Mouse (Mus musculus) midbrain, embryonic 11.5 days (tissue): ENCODE results near the gene Prm1. TPM values are rescaled to one million over a fixed set of nuclear protein-coding genes. Genes with fewer than 3 reads are reported as not detected.
A peak's percentile ranks its signal among the peaks of the same experiment; 100 is the strongest.

Experiments used
- ATAC-seq: fragments of 200-750 bp; cut with Nextera tagmentation; 2 replicates; pipeline ENCODE4 v1.8.0; 2017; ENCODE audit warnings: moderate TSS enrichment, moderate library complexity; ENCODE audit not compliant: low FRiP score
- DNase-seq: peaks from one replicate; pipeline ENCODE4 v3.0.0; 2015; ENCODE audit warnings: low spot score; ENCODE audit errors: missing footprints
- H3K27ac ChIP-seq: fragments of 300-500 bp; sonication (generic); 2 replicates; pipeline ENCODE4 v1.5.1; 2014; ENCODE audit warnings: low read depth, low read length
- H3K27me3 ChIP-seq: fragments of 300-500 bp; sonication (generic); 2 replicates; pipeline ENCODE4 v1.6.1; 2014; ENCODE audit warnings: mild to moderate bottlenecking, low read length, moderate library complexity, mixed read lengths; ENCODE audit not compliant: control insufficient read depth, insufficient read depth
- H3K36me3 ChIP-seq: fragments of 300-500 bp; sonication (generic); 2 replicates; pipeline ENCODE4 v1.6.1; 2014; ENCODE audit warnings: mild to moderate bottlenecking, low read length, moderate library complexity, mixed read lengths; ENCODE audit not compliant: control insufficient read depth, insufficient read depth
- H3K4me1 ChIP-seq: fragments of 300-500 bp; sonication (generic); 2 replicates; pipeline ENCODE4 v1.6.1; 2014; ENCODE audit warnings: low read length; ENCODE audit not compliant: control insufficient read depth, insufficient read depth
- H3K4me2 ChIP-seq: fragments of 300-500 bp; sonication (generic); 2 replicates; pipeline ENCODE4 v1.6.1; 2014; ENCODE audit warnings: mild to moderate bottlenecking, moderate library complexity
- H3K4me3 ChIP-seq: fragments of 300-500 bp; sonication (generic); 2 replicates; pipeline ENCODE4 v1.5.1; 2014; ENCODE audit warnings: low read depth, low read length
- H3K9ac ChIP-seq: fragments of 300-500 bp; sonication (generic); 2 replicates; pipeline ENCODE4 v1.6.1; 2014; ENCODE audit warnings: low read length
- H3K9me3 ChIP-seq: fragments of 300-500 bp; sonication (generic); 2 replicates; pipeline ENCODE4 v1.6.1; 2016; ENCODE audit warnings: low read length; ENCODE audit not compliant: control insufficient read depth
- WGBS: fragments of 180-500 bp; shearing (Covaris S2); extraction: QIAGEN DNeasy Blood & Tissue Kit; methylation state at CpG from one replicate; pipeline ENCODE4 v1.1.7; 2014; 5-methylcytosine and 5-hydroxymethylcytosine counted together
- polyA plus RNA-seq: library from polyadenylated mRNA; unstranded; fragments of >200 nt; fragmentation: Nextera tagmentation; extraction: Ambion mirVana; gene quantifications from 2 replicates; pipeline ENCODE4 v1.2.1, GENCODE M21; 2014

Gene Prm1
- polyA plus RNA-seq, 1 experiment from 2014 or later = not detected

- Histone ChIP-seq H3K4me1 (peaks cover 10% of the 10 kb centered on the region), H3K36me3 (no peaks in the 10 kb centered on the region), H3K4me3 (peak overlapping the region; percentile 71), H3K27ac (no peak overlapping the region; the same call in 1 of the 2 replicates), H3K9ac (peak overlapping the region; percentile 76), H3K27me3 (peaks cover 15% of the 10 kb centered on the region), H3K9me3 (no peaks in the 10 kb centered on the region), H3K4me2 (peak overlapping the region; percentile 99)
- ATAC-seq (peak; percentile 36), DNase-seq (peak; percentile 97)
- WGBS = 2% methylated on average over 9 of the region's 9 CpGs
These were observed 19.4 kb downstream of the Prm1 start for GRCm38 (mm10) chr16:10786288-10786687.

- ATAC-seq = peak; percentile 86
- H3K27me3 ChIP-seq = peaks cover 15% of the 10 kb centered on the region
- H3K9me3 ChIP-seq = no peaks in the 10 kb centered on the region
- peaks cover 10% of the 10 kb centered on the region for H3K4me1 ChIP-seq
- H3K36me3 ChIP-seq = no peaks in the 10 kb centered on the region
- peak within 1 kb of the TSS; percentile 67 for H3K27ac ChIP-seq
- whole genome bisulfite sequencing = under 1% methylated on average over 56 of the region's 59 CpGs
- H3K4me2 ChIP-seq = peak within 1 kb of the TSS; percentile 99
- peak within 1 kb of the TSS; percentile 71 for H3K4me3 ChIP-seq
- peak within 1 kb of the TSS; percentile 76 for H3K9ac ChIP-seq
- DNase-seq = peak; percentile 99
These were observed 20.0 kb downstream of the Prm1 start, which contains the start of gene Socs1 for GRCm38 (mm10) chr16:10785371-10786231. Socs1 (minus strand) TSS chr16:10785536.

- Histone ChIP-seq H3K4me3 (peak overlapping the region; percentile 71), H3K4me2 (peak overlapping the region; percentile 99), H3K4me1 (peaks cover 10% of the 10 kb centered on the region), H3K9me3 (no peaks in the 10 kb centered on the region), H3K36me3 (no peaks in the 10 kb centered on the region), H3K27me3 (peaks cover 15% of the 10 kb centered on the region), H3K27ac (peak overlapping the region; percentile 67), H3K9ac (peak overlapping the region; percentile 76)
- under 1% methylated on average over 47 of the region's 55 CpGs for WGBS
- ATAC-seq = peak; percentile 79
- peak; percentile 100 for DNase-seq
These were observed 20.8 kb downstream of the Prm1 start for GRCm38 (mm10) chr16:10784793-10785370.

GRCm38 (mm10) chr16:10783883-10784792 lies 21.5 kb downstream of the Prm1 start:
- Histone ChIP-seq H3K9me3 (no peaks in the 10 kb centered on the region), H3K27me3 (peaks cover 15% of the 10 kb centered on the region), H3K4me2 (peak overlapping the region; percentile 99), H3K27ac (no peak overlapping the region), H3K9ac (peak overlapping the region; percentile 76), H3K4me3 (peak overlapping the region; percentile 71), H3K36me3 (no peaks in the 10 kb centered on the region), H3K4me1 (peaks cover 10% of the 10 kb centered on the region)
- peak; percentile 94 for DNase-seq
- 3% methylated on average over 81 of the region's 81 CpGs for WGBS
- ATAC-seq = no peak

GRCm38 (mm10) chr16:10783451-10783850 lies 22.2 kb downstream of the Prm1 start:
- Histone ChIP-seq H3K4me3 (no peak overlapping the region), H3K9ac (no peak overlapping the region), H3K4me1 (peaks cover 10% of the 10 kb centered on the region), H3K4me2 (no peak overlapping the region), H3K9me3 (no peaks in the 10 kb centered on the region), H3K27ac (no peak overlapping the region), H3K36me3 (no peaks in the 10 kb centered on the region), H3K27me3 (peaks cover 15% of the 10 kb centered on the region)
- DNase-seq = no peak
- 72% methylated on average over 8 of the region's 8 CpGs for whole genome bisulfite sequencing
- no peak for ATAC-seq

DNA sequence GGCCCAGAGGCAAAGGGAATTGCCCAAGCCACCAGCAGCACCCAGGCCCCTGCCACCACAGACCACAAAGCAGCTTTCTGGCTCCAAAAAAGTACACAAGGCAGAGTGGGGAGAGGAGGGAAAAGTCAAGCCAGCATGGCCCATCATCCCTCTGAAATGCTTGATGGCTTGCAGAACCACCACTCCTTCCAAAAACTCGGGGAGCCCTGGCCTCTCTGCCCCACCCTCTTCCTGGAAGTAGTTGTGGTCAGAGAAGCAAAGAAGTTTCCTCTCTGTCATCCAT lies 22.5 kb downstream of the Prm1 start:
- no peaks in the 10 kb centered on the region for H3K36me3 ChIP-seq
- H3K4me2 ChIP-seq = no peak overlapping the region
- ATAC-seq = no peak
- H3K4me1 ChIP-seq = peaks cover 10% of the 10 kb centered on the region
- no peak overlapping the region for H3K27ac ChIP-seq
- 62% methylated on average over 1 of the region's 1 CpGs for WGBS
- H3K9ac ChIP-seq = no peak overlapping the region
- H3K4me3 ChIP-seq = no peak overlapping the region
- no peaks in the 10 kb centered on the region for H3K9me3 ChIP-seq
- DNase-seq = no peak
- H3K27me3 ChIP-seq = peaks cover 15% of the 10 kb centered on the region

GRCm38 (mm10) chr16:10782377-10783151 lies 23.1 kb downstream of the Prm1 start:
- Histone ChIP-seq H3K27ac (no peak overlapping the region), H3K36me3 (no peaks in the 10 kb centered on the region), H3K9ac (no peak overlapping the region), H3K9me3 (no peaks in the 10 kb centered on the region), H3K4me3 (no peak overlapping the region), H3K4me2 (no peak overlapping the region), H3K27me3 (peaks cover 15% of the 10 kb centered on the region), H3K4me1 (peaks cover 10% of the 10 kb centered on the region)
- no peak for ATAC-seq
- WGBS = 35% methylated on average over 6 of the region's 6 CpGs
- DNase-seq = no peak

- DNase-seq = no peak
- Histone ChIP-seq H3K4me1 (peaks cover 10% of the 10 kb centered on the region), H3K9me3 (no peaks in the 10 kb centered on the region), H3K4me2 (no peak overlapping the region), H3K4me3 (no peak overlapping the region), H3K27ac (no peak overlapping the region), H3K27me3 (peaks cover 15% of the 10 kb centered on the region), H3K9ac (no peak overlapping the region), H3K36me3 (no peaks in the 10 kb centered on the region)
- WGBS = 44% methylated on average over 9 of the region's 9 CpGs
- ATAC-seq = no peak
These were observed 23.7 kb downstream of the Prm1 start for GRCm38 (mm10) chr16:10781862-10782371.
